Mouse (Mus musculus) cortical plate, adult 2 months (tissue): Measurements from ENCODE around the gene Gstt2. TPM values are rescaled to one million over a fixed set of nuclear protein-coding genes. Genes with fewer than 3 reads are reported as not detected.
A peak's percentile ranks its signal among the peaks of the same experiment; 100 is the strongest.

Source experiments
- H3K27ac ChIP-seq: fragments of 200-500 bp; 2 replicates; pipeline ENCODE4 v1.5.1; 2012; ENCODE audit warnings: low read length, control low read depth, inconsistent platforms; ENCODE audit not compliant: insufficient read depth
- H3K4me1 ChIP-seq: fragments of 200-500 bp; 2 replicates; pipeline ENCODE4 v1.6.1; 2011; ENCODE audit warnings: low read length; ENCODE audit not compliant: control insufficient read depth, insufficient read depth
- H3K4me3 ChIP-seq: fragments of 200-500 bp; 2 replicates; pipeline ENCODE4 v1.5.1; 2011; ENCODE audit warnings: mild to moderate bottlenecking, low read length, control low read depth; ENCODE audit not compliant: insufficient read depth
- CTCF ChIP-seq: fragments of 200-500 bp; IDR thresholded peaks from 2 replicates; pipeline ENCODE4 v1.5.1; 2011; ENCODE audit warnings: mild to moderate bottlenecking, control low read depth, low read length; ENCODE audit not compliant: insufficient read depth; ENCODE audit errors: extremely low read depth
- POLR2A ChIP-seq: fragments of 200-500 bp; IDR thresholded peaks from 2 replicates; pipeline ENCODE4 v1.6.1; 2011; ENCODE audit warnings: mild to moderate bottlenecking, low read length, control low read depth; ENCODE audit not compliant: insufficient read depth; ENCODE audit errors: extremely low read depth
- polyA plus RNA-seq: library from polyadenylated mRNA; depleted of rRNA; stranded (reverse); fragments of >200 nt; gene quantifications from 2 replicates; pipeline ENCODE4 v1.2.3, GENCODE M21; 2012; rRNA removed

Gene Gstt2
- polyA plus RNA-seq, 1 experiment, result 17.1 TPM

GRCm38 (mm10) chr10:75796731-75797516, 40.3 kb downstream of the Gstt2 start:
- Histone ChIP-seq H3K4me3 (peak overlapping the region; percentile 45; the same call in 1 of the 2 replicates), H3K4me1 (no peaks in the 10 kb centered on the region)
- TF ChIP-seq POLR2A, result no peak
- TF ChIP-seq CTCF, result no peak

GRCm38 (mm10) chr10:75794880-75795279, 42.3 kb downstream of the Gstt2 start:
- TF ChIP-seq CTCF (no peak), POLR2A (no peak)
- Histone ChIP-seq H3K27ac (no peak overlapping the region), H3K4me1 (no peaks in the 10 kb centered on the region), H3K4me3 (no peak overlapping the region)

More at GRCm38 (mm10) chr10:75796731-75797516, 40.3 kb downstream of the Gstt2 start:
- H3K27ac ChIP-seq, result no peak overlapping the region

GRCm38 (mm10) chr10:75790773-75791172, 46.5 kb downstream of the Gstt2 start:
- H3K4me1 ChIP-seq, result no peaks in the 10 kb centered on the region
- no peak overlapping the region for H3K27ac ChIP-seq
- H3K4me3 ChIP-seq, result no peak overlapping the region
- no peak for TF ChIP-seq CTCF
- no peak for TF ChIP-seq POLR2A

- Histone ChIP-seq H3K4me1 (no peaks in the 10 kb centered on the region), H3K27ac (no peak overlapping the region), H3K4me3 (no peak overlapping the region)
- TF ChIP-seq POLR2A, result no peak
- TF ChIP-seq CTCF, result no peak
Observed at GRCm38 (mm10) chr10:75789841-75790240, 47.4 kb downstream of the Gstt2 start.

- TF ChIP-seq CTCF (no peak), POLR2A (no peak)
- Histone ChIP-seq H3K4me1 (no peaks in the 10 kb centered on the region), H3K27ac (no peak overlapping the region), H3K4me3 (no peak overlapping the region)
Observed at GRCm38 (mm10) chr10:75789081-75789735, 48.0 kb downstream of the Gstt2 start.

GRCm38 (mm10) chr10:75788277-75788676, 48.9 kb downstream of the Gstt2 start:
- Histone ChIP-seq H3K4me1 (no peaks in the 10 kb centered on the region), H3K27ac (no peak overlapping the region), H3K4me3 (no peak overlapping the region)
- no peak for TF ChIP-seq CTCF

GRCm38 (mm10) chr10:75785442-75785841, 51.8 kb downstream of the Gstt2 start:
- no peak for TF ChIP-seq CTCF
- Histone ChIP-seq H3K4me3 (no peak overlapping the region), H3K4me1 (no peaks in the 10 kb centered on the region), H3K27ac (no peak overlapping the region)

Other genes with a start within 250 kb of the Gstt2 start
- 4.9 and 5.8 TPM in 2 replicates for gene Ggt5, start 248.1 kb downstream of the Gstt2 start, polyA plus RNA-seq
- 8.9 and 10.9 TPM in 2 replicates for gene Susd2, start 193.4 kb downstream of the Gstt2 start, polyA plus RNA-seq
- gene Cabin1, start 73.1 kb downstream of the Gstt2 start, polyA plus RNA-seq, result 55.0 and 57.8 TPM in 2 replicates
- gene Ddt, start 64.0 kb downstream of the Gstt2 start, polyA plus RNA-seq, result 85.2 and 90.3 TPM in 2 replicates
- gene Gm20441, start 56.5 kb downstream of the Gstt2 start, polyA plus RNA-seq, result not detected in 2 replicates
- gene Gstt3, start 56.0 kb downstream of the Gstt2 start, polyA plus RNA-seq, result 4.1 and 4.7 TPM in 2 replicates
- gene Gstt1, start 38.8 kb downstream of the Gstt2 start, polyA plus RNA-seq, result 28.9 and 31.7 TPM in 2 replicates
- not detected in 2 replicates for gene Gstt4, start 14.9 kb downstream of the Gstt2 start, polyA plus RNA-seq
- gene Mif, start 22.8 kb upstream of the Gstt2 start, polyA plus RNA-seq, result 1,035 and 1,146 TPM in 2 replicates
- gene Derl3, start 56.0 kb upstream of the Gstt2 start, polyA plus RNA-seq, result 4.5 and 5.9 TPM in 2 replicates
- 71.5 and 73.1 TPM in 2 replicates for gene Smarcb1, start 84.2 kb upstream of the Gstt2 start, polyA plus RNA-seq
- gene Chchd10, start 95.7 kb upstream of the Gstt2 start, polyA plus RNA-seq, result 502 and 507 TPM in 2 replicates
- 2.3 and 2.6 TPM in 2 replicates for gene Mmp11, start 99.1 kb upstream of the Gstt2 start, polyA plus RNA-seq
- gene Gm867, start 103.2 kb upstream of the Gstt2 start, polyA plus RNA-seq, result 0.49 and 1.2 TPM in 2 replicates
- gene Vpreb3, start 105.6 kb upstream of the Gstt2 start, polyA plus RNA-seq, result not detected in 2 replicates
- 0.06 and 0.08 TPM in 2 replicates for gene Gm5134, start 117.1 kb upstream of the Gstt2 start, polyA plus RNA-seq
- gene Zfp280b, start 195.2 kb upstream of the Gstt2 start, polyA plus RNA-seq, result 10.2 and 10.7 TPM in 2 replicates